Mouse (Mus musculus): Measurements from ENCODE around the gene Slc35a3. TPM values are rescaled to one million over a fixed set of nuclear protein-coding genes. Genes with fewer than 3 reads are reported as not detected.

Gene Slc35a3
- polyA plus RNA-seq, 1 experiment from 2014 or later, result 10.0 TPM

DNA sequence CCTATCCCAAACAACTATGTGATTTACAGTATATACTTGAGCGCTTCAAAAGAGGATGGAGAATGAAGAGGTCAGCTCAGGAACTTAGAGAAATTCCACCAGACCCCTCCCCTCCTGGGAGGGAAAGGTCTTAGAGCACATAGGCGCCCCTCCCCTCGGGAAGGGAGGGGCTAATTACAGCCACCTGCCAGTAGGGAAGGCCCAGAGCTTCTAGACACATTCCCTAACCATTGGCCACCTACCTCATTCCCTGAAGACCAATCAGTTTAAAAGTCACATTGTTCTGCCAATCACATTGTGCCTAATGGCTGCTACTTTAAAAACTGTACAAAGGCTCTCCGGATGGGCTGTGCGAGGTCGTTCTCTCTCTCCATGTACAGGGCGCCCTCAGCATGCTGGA is 90.0 kb downstream of the Slc35a3 start:
- no peak overlapping the region for H3K27ac ChIP-seq (ENCODE audit: low read length)
- H3K9ac ChIP-seq (replicated peaks; ENCODE audit: low read depth), result no peak overlapping the region
- H3K27me3 ChIP-seq (replicated peaks; ENCODE audit: insufficient read depth, low read length), result no peaks in the 10 kb centered on the region
- 92% methylated on average over 7 of the region's 7 CpGs for WGBS
- no peak overlapping the region for H3K4me2 ChIP-seq (replicated peaks; ENCODE audit: low read depth, low read length)
- H3K9me3 ChIP-seq (ENCODE audit: low read length), result no peaks in the 10 kb centered on the region
- 0 out of 2 replicates have a peak, but pooled peaks cover 6% of the 10 kb centered on the region for H3K36me3 ChIP-seq (ENCODE audit: insufficient read depth, low read length)
- ATAC-seq (no peak), DNase-seq (ENCODE audit: low spot score) (no peak)
- H3K4me1 ChIP-seq (ENCODE audit: insufficient read depth, low read depth, low read length), result no peaks in the 10 kb centered on the region
- no peak for TF ChIP-seq EP300 (IDR thresholded peaks at IDR 0.05)
- no peak for TF ChIP-seq CTCF (IDR thresholded peaks at IDR 0.05)
- no peak overlapping the region for H3K4me3 ChIP-seq (ENCODE audit: low read depth, low read length)

DNA sequence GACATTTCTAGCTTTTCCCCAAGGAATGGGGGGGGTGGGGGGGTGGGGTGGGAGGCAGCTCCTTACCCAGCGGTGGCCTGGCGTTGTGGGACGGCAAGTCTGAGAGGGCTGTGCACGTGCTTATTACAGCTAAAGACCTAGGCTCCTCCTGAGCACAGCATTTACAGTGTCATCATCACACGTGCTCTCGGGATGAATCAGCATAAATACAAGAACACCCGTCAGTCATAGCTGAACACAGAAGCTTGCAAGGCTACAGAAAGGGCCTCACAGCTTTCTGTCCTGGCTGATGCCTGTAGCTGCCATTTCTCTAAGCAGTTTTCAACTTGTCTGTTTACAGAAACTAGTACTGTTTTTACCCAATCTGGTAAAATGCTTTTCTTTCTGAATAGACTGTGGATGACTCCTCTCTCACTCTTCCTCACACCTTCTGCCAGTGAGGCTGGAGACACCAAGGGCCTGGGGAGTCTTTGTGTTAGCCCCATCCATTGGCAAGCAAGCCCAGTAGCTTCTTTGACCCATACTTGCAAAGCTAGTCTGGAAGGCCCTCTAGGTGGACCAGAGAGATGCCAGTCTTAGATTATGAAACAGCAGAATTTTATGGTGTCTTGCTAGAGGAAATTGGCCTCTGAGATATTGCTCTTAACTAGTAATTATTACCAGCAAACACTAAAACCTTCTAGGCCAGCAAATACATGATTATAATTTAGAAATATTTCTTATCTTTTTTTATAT is 91.8 kb downstream of the Slc35a3 start:
- TF ChIP-seq CTCF (IDR thresholded peaks at IDR 0.05), result no peak
- no peak for TF ChIP-seq EP300 (IDR thresholded peaks at IDR 0.05)
- Histone ChIP-seq H3K4me3 (ENCODE audit: low read depth, low read length) (no peak overlapping the region), H3K27ac (ENCODE audit: low read length) (no peak overlapping the region), H3K4me1 (ENCODE audit: insufficient read depth, low read depth, low read length) (no peaks in the 10 kb centered on the region), H3K27me3 (replicated peaks; ENCODE audit: insufficient read depth, low read length) (no peaks in the 10 kb centered on the region), H3K9me3 (ENCODE audit: low read length) (no peaks in the 10 kb centered on the region), H3K4me2 (replicated peaks; ENCODE audit: low read depth, low read length) (no peak overlapping the region), H3K36me3 (ENCODE audit: insufficient read depth, low read length) (0 out of 2 replicates have a peak, but pooled peaks cover 6% of the 10 kb centered on the region), H3K9ac (replicated peaks; ENCODE audit: low read depth) (no peak overlapping the region)
- DNase-seq (ENCODE audit: low spot score), result no peak
- WGBS, result 91% methylated on average over 7 of the region's 7 CpGs
- ATAC-seq, result no peak

Other genes starting within 250 kb of the Slc35a3 start
- 42.9 and 45.4 TPM in 2 replicates for gene Rtca, start 204.6 kb downstream of the Slc35a3 start, polyA plus RNA-seq (2015; fragmentation: Nextera tagmentation; extraction: Ambion mirVana)
- 6.1 and 8.4 TPM in 2 replicates for gene Dbt, start 199.8 kb downstream of the Slc35a3 start, polyA plus RNA-seq (2015; fragmentation: Nextera tagmentation; extraction: Ambion mirVana)
- 0.42 and 0.61 TPM in 2 replicates for gene Lrrc39, start 149.9 kb downstream of the Slc35a3 start, polyA plus RNA-seq (2015; fragmentation: Nextera tagmentation; extraction: Ambion mirVana)
- 3.7 and 4.2 TPM in 2 replicates for gene Sass6, start 117.8 kb downstream of the Slc35a3 start, polyA plus RNA-seq (2015; fragmentation: Nextera tagmentation; extraction: Ambion mirVana)
- 15.0 and 17.0 TPM in 2 replicates for gene Trmt13, start 98.2 kb downstream of the Slc35a3 start, polyA plus RNA-seq (2015; fragmentation: Nextera tagmentation; extraction: Ambion mirVana)
- 70.4 and 73.4 TPM in 2 replicates for gene Mfsd14a, start 50.2 kb downstream of the Slc35a3 start, polyA plus RNA-seq (2015; fragmentation: Nextera tagmentation; extraction: Ambion mirVana)
- gene Gm43191, start 31.6 kb downstream of the Slc35a3 start, polyA plus RNA-seq (2015; fragmentation: Nextera tagmentation; extraction: Ambion mirVana), result not detected in 2 replicates
- gene Agl, start 95.3 kb upstream of the Slc35a3 start, polyA plus RNA-seq (2015; fragmentation: Nextera tagmentation; extraction: Ambion mirVana), result 6.3 and 6.5 TPM in 2 replicates
- 5.6 and 6.0 TPM in 2 replicates for gene Frrs1, start 146.6 kb upstream of the Slc35a3 start, polyA plus RNA-seq (2015; fragmentation: Nextera tagmentation; extraction: Ambion mirVana)

Measured in lung, postnatal 0 days (tissue).